Mouse (Mus musculus) Muller cell, postnatal 12 days (primary cell): ENCODE measurements around the gene Slc25a11.

Experiments
- DNase-seq: peaks from one replicate; pipeline ENCODE4 v3.0.0-alpha.2; 2015; ENCODE audit errors: inconsistent ontology term

Gene Slc25a11

DNA sequence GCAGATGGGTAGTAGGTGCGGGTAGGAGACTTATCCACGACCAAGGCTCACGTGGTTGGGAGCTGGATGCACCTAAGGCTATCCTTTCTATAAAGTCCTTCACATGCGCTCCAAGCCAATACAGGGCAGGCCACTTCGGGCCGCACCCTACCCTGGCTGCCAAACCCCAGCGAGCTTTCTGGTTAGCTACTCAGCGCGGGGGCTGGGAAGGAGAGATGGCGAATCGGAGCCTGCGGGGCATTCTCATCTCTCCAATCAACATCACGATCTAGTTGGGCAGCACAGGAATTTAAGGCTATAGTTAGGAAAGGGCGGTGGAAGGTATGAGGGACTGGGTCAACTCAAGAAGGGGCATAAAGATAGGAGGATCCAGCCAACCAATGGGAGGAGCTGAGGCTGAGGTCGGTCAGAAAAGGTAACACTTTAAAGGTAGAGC is 21.1 kb upstream of the Slc25a11 start:
- DNase-seq: no peak

DNA sequence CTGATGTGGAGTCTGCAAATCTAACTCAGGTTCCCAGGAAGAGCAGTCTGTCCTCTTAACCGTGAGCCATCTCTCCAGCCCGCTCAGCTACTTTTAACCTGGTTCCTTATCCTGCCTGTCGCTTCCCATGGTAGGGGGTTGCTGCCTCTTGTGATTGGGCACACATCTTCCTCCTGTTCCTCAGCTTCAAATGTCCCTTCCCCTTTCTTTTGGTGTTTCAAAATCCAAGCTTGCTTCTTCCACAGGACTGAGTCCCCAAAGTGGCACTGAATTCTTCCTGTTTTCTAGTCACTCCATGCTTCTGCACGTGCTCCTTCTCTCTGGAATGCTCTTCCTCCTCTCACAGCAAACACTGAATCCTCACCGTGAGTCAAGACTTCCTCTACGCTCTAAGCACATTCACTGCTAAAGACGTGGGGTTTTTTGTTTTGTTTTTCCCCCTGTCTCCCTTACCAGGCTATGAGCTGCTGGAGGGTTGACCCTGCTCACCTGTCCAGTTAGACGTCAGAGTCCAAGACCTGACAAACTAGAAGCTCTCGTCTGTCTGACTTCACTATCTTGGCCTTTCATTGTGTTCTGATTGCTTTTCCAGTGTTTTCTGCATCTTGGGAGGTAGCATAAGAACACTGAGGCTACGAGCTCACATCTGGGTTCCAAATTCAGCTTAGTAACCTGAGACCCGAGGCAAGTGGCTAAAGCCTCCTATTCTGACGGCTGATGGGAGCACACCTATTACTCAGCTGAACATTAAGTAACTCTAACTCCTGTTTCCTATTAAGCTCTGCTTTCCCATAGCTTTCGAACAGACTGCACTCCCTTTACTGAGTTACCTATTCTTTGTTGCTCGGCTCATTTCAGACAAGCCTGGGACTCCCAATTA is 20.2 kb upstream of the Slc25a11 start:
- DNase-seq: no peak

DNA sequence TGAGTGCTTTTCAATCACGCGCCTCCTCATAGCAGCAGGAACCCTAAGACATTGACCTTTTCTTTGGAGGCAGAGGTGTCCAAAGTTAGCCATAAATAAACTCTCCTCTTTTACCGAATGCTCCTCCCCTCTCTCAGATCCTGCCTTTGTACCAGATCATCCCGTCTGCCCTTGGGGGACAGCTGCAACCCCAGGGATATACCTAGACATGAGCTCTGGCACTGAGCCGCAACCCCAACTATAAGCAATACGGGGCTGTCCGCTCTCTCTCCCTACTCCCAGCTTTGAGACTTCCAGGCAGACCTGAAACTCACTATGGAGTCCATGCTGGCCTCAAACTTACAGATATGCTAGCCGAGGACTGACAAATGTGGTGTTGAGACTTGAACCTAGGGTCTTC is 19.4 kb upstream of the Slc25a11 start:
- DNase-seq: no peak

- no peak for DNase-seq
Measured at GRCm38 (mm10) chr11:70664741-70665140, 17.5 kb upstream of the Slc25a11 start.

DNA sequence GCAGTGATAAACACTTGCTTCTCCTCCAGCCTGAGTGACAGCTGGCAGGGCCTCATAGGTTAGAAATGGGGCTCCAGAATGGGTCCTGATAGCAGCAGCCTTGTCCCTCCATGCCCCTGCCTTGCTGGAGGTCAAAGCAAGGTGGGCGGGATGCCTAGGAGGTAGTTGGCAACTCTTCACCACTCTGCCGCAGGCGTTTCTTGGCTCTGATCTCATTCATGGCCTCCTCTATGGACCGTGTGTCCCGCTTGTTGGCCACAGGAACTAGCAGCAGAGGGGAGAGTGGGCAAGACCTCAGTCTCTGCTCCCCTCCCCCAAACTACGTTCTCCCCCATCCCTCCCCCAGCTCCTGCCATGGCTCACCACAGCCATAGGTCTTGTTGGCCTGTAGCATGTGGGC is 16.7 kb upstream of the Slc25a11 start:
- no peak for DNase-seq

GRCm38 (mm10) chr11:70663101-70663500 is 15.8 kb upstream of the Slc25a11 start:
- DNase-seq: no peak

GRCm38 (mm10) chr11:70660571-70660970 is 13.3 kb upstream of the Slc25a11 start:
- no peak for DNase-seq

- no peak for DNase-seq
Measured at GRCm38 (mm10) chr11:70658942-70659341, 11.7 kb upstream of the Slc25a11 start.

- no peak for DNase-seq
Measured at GRCm38 (mm10) chr11:70658521-70658920, 11.2 kb upstream of the Slc25a11 start.

DNA sequence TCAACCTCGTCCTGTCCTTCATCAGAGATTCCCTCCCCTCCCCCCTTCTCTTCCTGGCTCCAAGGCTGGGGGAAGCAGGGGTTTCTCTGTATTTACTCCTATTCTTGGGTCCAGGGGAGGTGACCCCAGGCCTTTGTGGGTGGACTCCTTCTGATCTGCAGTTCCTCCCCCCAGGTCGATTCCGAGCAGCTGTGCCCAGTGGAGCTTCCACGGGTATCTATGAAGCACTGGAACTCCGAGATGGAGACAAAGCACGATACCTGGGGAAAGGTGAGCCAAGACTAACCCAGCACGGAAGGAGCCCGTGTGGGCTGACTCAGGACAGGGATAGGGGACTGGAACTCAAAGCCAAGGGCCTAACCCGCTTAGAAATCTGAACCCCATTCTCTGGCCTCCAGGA is 10.7 kb upstream of the Slc25a11 start:
- no peak for DNase-seq

GRCm38 (mm10) chr11:70657573-70657972 is 10.3 kb upstream of the Slc25a11 start:
- no peak for DNase-seq

- DNase-seq: no peak
Measured at GRCm38 (mm10) chr11:70656964-70657363, 9.7 kb upstream of the Slc25a11 start, which contains the start of gene Eno3. Gene Eno3, plus strand, starts transcription at chr11:70657202.

GRCm38 (mm10) chr11:70656456-70656927 is 9.2 kb upstream of the Slc25a11 start:
- no peak for DNase-seq

- peak; percentile 72 for DNase-seq
Measured at GRCm38 (mm10) chr11:70655571-70656455, 8.5 kb upstream of the Slc25a11 start.

- peak; percentile 96 for DNase-seq
Measured at GRCm38 (mm10) chr11:70654923-70655570, 7.8 kb upstream of the Slc25a11 start.

GRCm38 (mm10) chr11:70654198-70654922 is 7.1 kb upstream of the Slc25a11 start, which contains the start of gene Pfn1:
Gene Pfn1, minus strand, starts transcription at chr11:70654644.
- DNase-seq: peak; percentile 94

- DNase-seq: peak; percentile 80
Measured at GRCm38 (mm10) chr11:70653345-70654197, 6.3 kb upstream of the Slc25a11 start.

DNA sequence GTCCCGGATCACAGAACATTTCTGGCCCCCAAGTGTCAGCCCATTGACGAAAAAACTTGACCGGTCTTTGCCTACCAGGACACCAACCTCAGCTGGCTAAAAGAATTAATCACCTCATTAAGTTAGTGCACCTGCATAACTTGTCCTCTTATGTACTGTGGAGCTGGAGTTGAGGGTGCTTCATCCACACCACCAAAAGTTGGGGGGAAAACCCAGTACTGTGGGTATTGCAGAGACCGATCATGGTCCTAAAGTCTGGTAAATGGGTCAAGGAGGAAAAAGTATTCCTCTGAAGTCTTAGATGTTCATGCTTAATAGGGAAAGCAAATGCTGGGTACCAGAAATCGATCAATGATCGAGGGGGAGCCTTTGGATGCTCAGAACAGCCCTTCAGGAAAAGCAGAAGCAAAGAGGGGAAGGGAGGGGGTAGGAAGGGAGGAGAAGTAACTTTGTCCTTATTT is 5.6 kb upstream of the Slc25a11 start:
- no peak for DNase-seq

- DNase-seq: no peak
Measured at GRCm38 (mm10) chr11:70652029-70652883, 5.0 kb upstream of the Slc25a11 start.
